Mouse (Mus musculus): ENCODE measurements around the gene Carhsp1. TPM values are rescaled to one million over a fixed set of nuclear protein-coding genes. Genes with fewer than 3 reads are reported as not detected.

Gene Carhsp1
- polyA plus RNA-seq (2014; fragmentation: Nextera tagmentation; extraction: Ambion mirVana) = 27.6 and 27.7 TPM in 2 replicates

DNA sequence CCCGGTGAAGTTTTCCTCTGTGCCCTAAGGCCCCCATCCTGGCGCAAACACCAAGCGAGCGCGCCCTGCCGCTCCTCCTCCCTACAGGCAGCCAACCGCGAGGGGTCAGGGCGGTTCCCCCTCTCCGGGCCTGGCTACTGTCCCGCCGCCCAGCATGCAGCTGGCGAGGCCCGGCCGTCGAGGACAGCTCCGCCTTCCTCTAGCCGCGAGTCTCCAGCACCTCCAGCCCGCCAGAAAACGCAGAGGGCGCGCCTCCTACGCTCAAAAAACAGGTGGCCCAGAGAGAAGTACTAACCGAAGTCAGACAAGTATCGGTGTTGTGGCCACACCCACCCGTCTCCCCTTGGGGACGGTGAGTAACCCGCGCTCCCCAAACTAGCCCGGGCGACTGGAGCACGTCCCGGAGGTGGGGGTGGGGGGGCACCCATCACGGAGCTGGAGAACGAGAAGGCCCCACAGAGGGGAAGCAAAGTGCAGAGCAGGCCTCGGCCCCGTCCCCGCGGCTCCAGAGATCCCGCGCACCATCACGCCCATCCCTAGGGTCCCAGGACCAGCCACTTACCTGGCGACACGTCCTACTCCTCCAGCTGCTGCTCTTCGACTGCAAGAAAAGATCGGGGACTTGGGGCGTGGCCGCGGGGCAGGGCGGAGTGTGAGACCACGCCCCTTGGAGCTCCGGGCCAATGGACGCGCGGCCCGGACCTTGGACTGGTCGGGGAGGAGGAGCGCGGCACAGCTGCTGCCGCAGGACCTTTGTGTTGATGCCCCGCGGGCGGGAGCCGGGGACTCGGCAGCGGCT is at the start of gene Carhsp1:
Carhsp1 (minus strand) TSS at position 605 of the 799 bp plus-strand sequence.
- no peaks in the 10 kb centered on the region for H3K36me3 ChIP-seq (ENCODE audit: insufficient read depth)
- peak within 1 kb of the TSS; percentile 83 for H3K27ac ChIP-seq (ENCODE audit: low read depth)
- DNase-seq = peak; percentile 97
- H3K4me2 ChIP-seq = peak within 1 kb of the TSS; percentile 81
- H3K27me3 ChIP-seq (ENCODE audit: insufficient read depth, low read length) = 0 out of 2 replicates have a peak, but pooled peaks cover 4% of the 10 kb centered on the region
- peak within 1 kb of the TSS; percentile 66 for H3K4me3 ChIP-seq (ENCODE audit: low read depth, low read length)
- peak; percentile 93 for ATAC-seq (ENCODE audit: insufficient read depth)
- H3K4me1 ChIP-seq (ENCODE audit: insufficient read depth) = peaks cover 12% of the 10 kb centered on the region; the same call in 1 of the 2 replicates
- peak within 1 kb of the TSS; percentile 65 for H3K9ac ChIP-seq
- under 1% methylated on average over 61 of the region's 67 CpGs for WGBS
- TF ChIP-seq CTCF (IDR thresholded peaks at IDR 0.05; ENCODE audit: low read depth) = peak; percentile 50; the same call in 1 of the 2 replicates
- H3K9me3 ChIP-seq (ENCODE audit: low read depth, low read length) = no peaks in the 10 kb centered on the region

DNA sequence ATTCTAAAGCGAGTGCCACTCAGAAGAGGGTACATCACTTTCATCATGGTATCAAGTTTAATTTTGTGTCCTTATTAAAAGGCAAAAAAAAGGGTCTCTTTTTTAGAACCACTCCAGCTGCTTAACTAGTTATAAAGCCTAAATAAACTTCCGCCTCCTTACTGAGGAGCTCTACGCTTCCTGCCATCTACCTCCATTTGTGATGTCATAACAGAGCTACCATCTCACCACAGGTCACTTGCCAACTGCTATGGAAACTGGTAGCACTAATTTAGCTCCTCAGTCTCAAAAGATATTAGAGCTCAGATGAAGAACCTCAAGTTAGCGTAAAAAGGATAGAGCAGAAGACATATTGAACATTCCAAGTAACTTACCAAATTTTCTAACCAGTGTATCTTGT is 48.5 kb upstream of the Carhsp1 start:
- ATAC-seq (ENCODE audit: insufficient read depth) (no peak), DNase-seq (no peak)
- WGBS = 87% methylated on average over 4 of the region's 4 CpGs
- H3K27me3 ChIP-seq (ENCODE audit: insufficient read depth, low read length) = no peaks in the 10 kb centered on the region
- no peak overlapping the region for H3K27ac ChIP-seq (ENCODE audit: low read depth)
- H3K4me1 ChIP-seq (ENCODE audit: insufficient read depth) = no peaks in the 10 kb centered on the region
- no peaks in the 10 kb centered on the region for H3K9me3 ChIP-seq (ENCODE audit: low read depth, low read length)
- H3K36me3 ChIP-seq (ENCODE audit: insufficient read depth) = peaks cover 10% of the 10 kb centered on the region
- no peak overlapping the region for H3K4me2 ChIP-seq
- H3K9ac ChIP-seq = no peak overlapping the region
- H3K4me3 ChIP-seq (ENCODE audit: low read depth, low read length) = no peak overlapping the region
- TF ChIP-seq CTCF (IDR thresholded peaks at IDR 0.05; ENCODE audit: low read depth) = no peak

DNA sequence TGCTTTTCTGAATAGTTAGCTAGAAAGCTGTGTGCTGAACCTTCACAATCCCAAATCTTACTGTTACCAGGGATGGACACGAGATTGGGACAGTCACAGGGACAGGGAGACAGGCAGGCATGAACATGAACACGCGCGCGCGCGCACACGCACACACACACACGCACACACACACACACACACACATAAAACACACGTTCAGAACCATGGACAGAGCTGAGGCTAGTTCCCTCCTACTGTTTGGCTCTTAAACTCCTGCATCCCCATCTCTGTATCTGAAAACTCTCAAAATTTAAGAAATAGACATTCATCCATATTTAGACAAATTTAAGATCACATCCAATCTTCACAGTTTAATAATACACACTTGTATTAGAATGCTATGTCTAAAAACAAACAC is 45.8 kb upstream of the Carhsp1 start:
- DNase-seq = peak; percentile 49
- H3K4me1 ChIP-seq (ENCODE audit: insufficient read depth) = no peaks in the 10 kb centered on the region
- no peaks in the 10 kb centered on the region for H3K27me3 ChIP-seq (ENCODE audit: insufficient read depth, low read length)
- no peak overlapping the region for H3K4me3 ChIP-seq (ENCODE audit: low read depth, low read length)
- H3K27ac ChIP-seq (ENCODE audit: low read depth) = no peak overlapping the region
- H3K36me3 ChIP-seq (ENCODE audit: insufficient read depth) = peaks cover 37% of the 10 kb centered on the region
- H3K4me2 ChIP-seq = no peak overlapping the region
- no peaks in the 10 kb centered on the region for H3K9me3 ChIP-seq (ENCODE audit: low read depth, low read length)
- 90% methylated on average over 10 of the region's 10 CpGs for WGBS
- ATAC-seq (ENCODE audit: insufficient read depth) = no peak
- H3K9ac ChIP-seq = no peak overlapping the region
- no peak for TF ChIP-seq CTCF (IDR thresholded peaks at IDR 0.05; ENCODE audit: low read depth)

DNA sequence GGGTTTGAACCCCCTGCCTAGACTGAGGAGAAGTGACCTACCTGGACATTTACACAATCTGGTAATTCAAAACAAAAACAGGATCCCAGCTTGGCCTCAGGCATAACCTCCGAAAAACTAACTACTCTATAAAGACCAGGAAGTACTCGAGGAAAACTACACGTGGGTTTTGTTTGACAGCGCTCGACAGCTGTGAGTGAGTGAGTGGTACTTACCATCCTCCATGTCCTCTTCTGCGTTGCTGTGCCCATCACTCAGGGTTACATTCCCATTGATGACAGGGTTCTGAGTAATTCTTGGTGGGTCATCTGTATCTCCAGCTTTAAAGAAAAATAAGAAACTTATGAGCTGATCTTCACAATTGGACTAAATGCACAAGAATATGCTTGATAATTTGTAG is 44.3 kb upstream of the Carhsp1 start:
- Histone ChIP-seq H3K36me3 (ENCODE audit: insufficient read depth) (peaks cover 52% of the 10 kb centered on the region), H3K4me3 (ENCODE audit: low read depth, low read length) (no peak overlapping the region), H3K4me2 (no peak overlapping the region), H3K27me3 (ENCODE audit: insufficient read depth, low read length) (no peaks in the 10 kb centered on the region), H3K9ac (no peak overlapping the region), H3K27ac (ENCODE audit: low read depth) (no peak overlapping the region), H3K4me1 (ENCODE audit: insufficient read depth) (no peaks in the 10 kb centered on the region), H3K9me3 (ENCODE audit: low read depth, low read length) (no peaks in the 10 kb centered on the region)
- DNase-seq (no peak), ATAC-seq (ENCODE audit: insufficient read depth) (0 out of 2 replicates have a peak, but pooled peaks have one; percentile 5)
- 30% methylated on average over 6 of the region's 6 CpGs for WGBS
- no peak for TF ChIP-seq CTCF (IDR thresholded peaks at IDR 0.05; ENCODE audit: low read depth)

DNA sequence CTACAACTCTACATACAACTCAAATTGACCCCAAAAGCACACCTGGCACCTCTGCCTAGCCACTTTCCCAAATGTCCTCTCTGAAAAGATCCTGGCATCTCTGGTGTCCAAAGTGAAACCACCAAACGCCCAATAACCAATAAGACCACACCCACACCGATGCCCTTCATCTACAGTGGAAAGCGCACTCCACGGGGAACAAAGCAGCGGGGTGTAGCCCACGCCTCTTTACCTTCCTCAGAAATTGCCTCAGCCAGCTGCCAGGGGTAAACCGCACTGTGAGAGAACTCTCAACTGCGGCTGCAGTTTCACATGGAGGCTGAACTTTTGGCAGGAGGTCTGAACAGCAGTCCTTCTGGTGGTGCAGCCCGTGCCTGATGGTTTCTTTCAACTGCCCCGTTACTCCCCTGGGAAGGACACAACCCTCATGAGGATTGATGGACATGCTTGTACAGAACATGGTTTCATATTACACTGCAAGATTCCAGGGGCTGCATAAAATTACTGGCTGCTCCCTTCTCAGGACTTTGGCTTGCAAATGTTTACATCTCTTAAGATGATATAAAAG is 43.6 kb upstream of the Carhsp1 start:
- Histone ChIP-seq H3K4me2 (no peak overlapping the region), H3K27me3 (ENCODE audit: insufficient read depth, low read length) (no peaks in the 10 kb centered on the region), H3K9ac (no peak overlapping the region), H3K4me3 (ENCODE audit: low read depth, low read length) (no peak overlapping the region), H3K4me1 (ENCODE audit: insufficient read depth) (no peaks in the 10 kb centered on the region), H3K36me3 (ENCODE audit: insufficient read depth) (peaks cover 59% of the 10 kb centered on the region), H3K27ac (ENCODE audit: low read depth) (no peak overlapping the region), H3K9me3 (ENCODE audit: low read depth, low read length) (no peaks in the 10 kb centered on the region)
- peak; percentile 76; the same call in 1 of the 2 replicates for ATAC-seq (ENCODE audit: insufficient read depth)
- peak; percentile 61 for DNase-seq
- WGBS = 60% methylated on average over 10 of the region's 10 CpGs
- TF ChIP-seq CTCF (IDR thresholded peaks at IDR 0.05; ENCODE audit: low read depth) = no peak

DNA sequence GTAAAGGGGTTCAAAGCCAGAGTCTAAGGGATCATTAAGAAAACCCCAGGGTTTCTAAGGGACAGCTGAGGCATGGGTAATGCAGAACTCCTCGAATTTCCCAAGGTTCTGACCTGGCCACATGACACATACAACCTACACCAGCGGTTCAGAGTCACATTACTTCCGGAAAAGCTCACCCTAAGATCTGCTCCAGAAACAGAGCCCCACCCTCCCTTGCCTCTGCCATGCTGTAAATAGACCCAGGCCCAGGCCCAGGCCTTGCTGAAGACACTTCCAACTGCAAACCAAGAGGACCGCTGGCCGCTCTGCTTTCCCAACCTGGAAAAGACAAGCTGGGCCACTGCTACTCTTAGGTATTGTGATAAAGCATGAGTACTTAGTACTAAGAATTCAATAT is 42.9 kb upstream of the Carhsp1 start:
- no peak for ATAC-seq (ENCODE audit: insufficient read depth)
- TF ChIP-seq CTCF (IDR thresholded peaks at IDR 0.05; ENCODE audit: low read depth) = no peak
- peaks cover 66% of the 10 kb centered on the region for H3K36me3 ChIP-seq (ENCODE audit: insufficient read depth)
- WGBS = 82% methylated on average over 5 of the region's 5 CpGs
- no peak overlapping the region for H3K27ac ChIP-seq (ENCODE audit: low read depth)
- H3K9ac ChIP-seq = no peak overlapping the region
- no peaks in the 10 kb centered on the region for H3K4me1 ChIP-seq (ENCODE audit: insufficient read depth)
- no peak for DNase-seq
- no peaks in the 10 kb centered on the region for H3K9me3 ChIP-seq (ENCODE audit: low read depth, low read length)
- H3K4me2 ChIP-seq = no peak overlapping the region
- H3K27me3 ChIP-seq (ENCODE audit: insufficient read depth, low read length) = no peaks in the 10 kb centered on the region
- H3K4me3 ChIP-seq (ENCODE audit: low read depth, low read length) = no peak overlapping the region

DNA sequence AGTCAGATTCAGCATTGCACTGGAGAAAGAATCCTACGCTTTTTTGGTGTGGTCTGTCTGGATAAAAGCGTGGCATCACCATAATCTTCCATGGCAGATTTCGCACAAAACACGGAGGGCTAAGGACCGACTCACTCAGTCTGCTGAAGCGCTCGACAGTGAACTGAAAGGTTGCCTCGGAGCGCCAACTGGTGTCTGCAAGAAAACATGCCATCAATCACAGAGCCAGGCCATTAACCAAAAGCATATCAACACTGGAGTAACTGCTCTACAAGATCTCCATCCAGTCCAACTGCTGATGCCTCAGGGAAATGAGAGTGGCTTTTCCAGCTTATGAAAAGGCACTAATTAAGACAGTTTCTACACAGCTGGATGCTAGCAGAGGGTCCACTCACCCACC is 40.0 kb upstream of the Carhsp1 start:
- Histone ChIP-seq H3K27me3 (ENCODE audit: insufficient read depth, low read length) (no peaks in the 10 kb centered on the region), H3K4me2 (no peak overlapping the region), H3K4me1 (ENCODE audit: insufficient read depth) (no peaks in the 10 kb centered on the region), H3K9me3 (ENCODE audit: low read depth, low read length) (no peaks in the 10 kb centered on the region), H3K9ac (no peak overlapping the region), H3K27ac (ENCODE audit: low read depth) (no peak overlapping the region), H3K4me3 (ENCODE audit: low read depth, low read length) (no peak overlapping the region), H3K36me3 (ENCODE audit: insufficient read depth) (peaks cover 94% of the 10 kb centered on the region)
- WGBS = 80% methylated on average over 9 of the region's 9 CpGs
- ATAC-seq (ENCODE audit: insufficient read depth) (no peak), DNase-seq (no peak)
- no peak for TF ChIP-seq CTCF (IDR thresholded peaks at IDR 0.05; ENCODE audit: low read depth)

Measured in lung, embryonic 14.5 days (tissue).